Mouse (Mus musculus) right cerebral cortex, postnatal 10 days (tissue): ENCODE data around the gene Usp17ld.
"Not testable (repeated sequence)": the region's sequence is repeated elsewhere in the genome, so short reads cannot be mapped to it uniquely, and the experiment has no call there.

Experiments used
- DNase-seq, 2 experiments: peaks; one replicate each; pipeline ENCODE4 v3.0.0; 2021; ENCODE audit warnings: low spot score in 2 of 2

The Usp17ld gene

DNA sequence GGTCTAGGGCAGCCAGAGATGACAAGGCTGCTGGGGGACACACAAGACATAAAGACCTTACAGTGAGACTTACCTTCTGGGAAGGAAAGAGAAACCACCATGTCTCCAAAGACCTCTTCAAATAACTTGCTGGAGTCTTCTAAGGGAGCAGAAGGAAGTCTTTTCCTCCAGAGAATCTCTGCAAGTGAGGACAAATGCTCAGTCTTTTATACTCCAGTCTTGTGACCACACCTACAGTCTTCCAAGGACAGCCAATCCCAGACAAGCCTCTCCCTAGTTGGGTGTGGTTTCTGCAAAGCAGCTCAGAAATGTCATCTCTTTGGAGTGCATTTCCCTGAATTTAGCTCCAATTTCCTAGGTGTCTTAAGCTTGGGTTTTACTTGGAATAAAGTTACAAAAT, at the start of gene Usp17ld:
Gene Usp17ld (minus strand): TSS at position 101 of the 400 bp plus-strand sequence.
- not testable (repeated sequence) for DNase-seq

DNA sequence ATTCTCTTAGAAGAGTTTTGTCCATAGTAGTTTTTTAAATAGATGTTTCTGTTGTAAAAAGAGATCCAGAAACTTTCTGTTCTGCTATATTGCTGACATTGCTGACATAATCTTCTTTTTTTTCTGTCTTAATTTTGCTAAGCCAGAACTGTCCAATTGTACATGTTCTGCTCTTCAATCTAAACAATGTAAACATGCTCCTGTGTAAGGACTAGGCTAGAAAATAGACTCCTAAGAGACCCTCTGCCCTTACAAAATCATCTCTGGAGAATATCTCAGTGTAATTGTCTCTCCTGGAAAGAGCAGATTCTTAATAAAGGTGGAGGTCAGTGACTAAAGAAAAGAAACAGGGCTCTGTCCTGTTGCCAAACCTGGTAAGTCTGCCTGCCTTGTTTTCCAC, 35.6 kb downstream of the Usp17ld start, which contains the start of gene Olfr594:
Gene Olfr594 (plus strand): TSS at position 301 of the 400 bp plus-strand sequence.
- no peak for DNase-seq

DNA sequence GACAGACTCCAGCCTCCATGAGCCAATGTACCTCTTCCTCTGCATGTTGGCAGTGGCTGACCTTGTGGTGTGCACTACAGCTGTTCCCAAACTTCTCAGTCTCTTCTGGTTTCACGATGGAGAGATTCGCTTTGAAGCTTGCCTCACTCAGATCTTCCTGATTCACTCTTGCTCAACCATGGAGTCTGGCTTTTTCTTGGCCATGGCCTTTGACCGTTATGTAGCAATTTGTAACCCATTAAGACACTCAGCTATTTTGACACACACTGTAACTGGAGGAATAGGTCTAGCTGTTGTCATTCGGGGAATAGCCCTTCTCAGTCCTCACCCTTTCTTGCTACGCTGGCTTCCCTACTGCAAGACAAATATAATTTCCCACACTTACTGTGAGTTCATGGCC, 40.3 kb downstream of the Usp17ld start:
- not testable (repeated sequence) for DNase-seq

DNA sequence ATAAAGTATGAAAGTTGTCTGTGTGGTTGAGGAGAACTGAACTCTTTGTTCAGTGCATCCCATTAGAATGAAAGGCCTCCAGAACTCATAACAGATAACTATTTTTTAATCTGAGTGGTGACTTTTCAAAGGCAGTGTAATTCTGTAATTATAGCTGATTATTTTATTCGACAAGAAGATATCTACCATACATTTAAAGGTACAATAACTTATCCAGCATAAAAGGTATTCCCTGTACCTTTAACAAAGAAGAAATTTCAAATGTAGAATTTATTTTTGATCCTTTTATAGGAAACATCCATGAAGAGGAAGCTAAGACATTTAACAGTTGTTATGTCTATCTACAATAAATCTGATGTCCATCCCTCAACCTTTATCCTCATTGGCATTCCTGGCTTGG, 40.7 kb downstream of the Usp17ld start, which contains the start of gene Olfr593:
Gene Olfr593 (plus strand): TSS at position 301 of the 400 bp plus-strand sequence.
- no peak for DNase-seq
